Mouse (Mus musculus): ENCODE results near the gene Lrrc4. TPM values are rescaled to one million over a fixed set of nuclear protein-coding genes. Genes with fewer than 3 reads are reported as not detected.

Lrrc4 gene
- polyA plus RNA-seq, 1 experiment from 2014 or later = 0.35 TPM

DNA sequence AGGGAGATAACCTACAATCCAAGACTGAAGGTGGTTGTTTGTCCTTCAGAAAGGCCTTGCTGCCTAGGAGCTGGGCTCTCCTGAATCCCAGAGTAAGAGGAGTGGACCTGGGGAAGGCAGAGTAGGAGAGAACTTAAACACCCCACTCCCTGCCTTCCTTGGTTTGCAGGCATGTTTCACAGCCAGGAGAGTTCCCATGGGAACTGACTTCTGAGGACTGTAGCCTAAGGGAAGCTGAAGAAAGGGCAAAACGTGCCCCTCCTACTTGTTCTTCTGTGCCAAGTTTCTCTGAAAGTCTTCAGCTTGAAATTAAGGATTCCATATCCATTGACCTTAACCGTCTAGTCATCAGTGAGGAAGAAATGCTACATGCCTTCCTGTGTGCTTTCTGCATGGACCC, 188.6 kb downstream of the Lrrc4 start:
- H3K4me1 ChIP-seq (ENCODE audit: insufficient read depth, low read depth, low read length) = no peaks in the 10 kb centered on the region
- no peak for ATAC-seq
- H3K9ac ChIP-seq (replicated peaks; ENCODE audit: low read depth) = no peak overlapping the region
- TF ChIP-seq EP300 (IDR thresholded peaks at IDR 0.05) = no peak
- TF ChIP-seq CTCF (IDR thresholded peaks at IDR 0.05) = no peak
- H3K4me3 ChIP-seq (ENCODE audit: low read depth, low read length) = no peak overlapping the region
- peak; percentile 26 for DNase-seq (ENCODE audit: low spot score)
- no peaks in the 10 kb centered on the region for H3K27me3 ChIP-seq (replicated peaks; ENCODE audit: insufficient read depth, low read length)
- no peak overlapping the region for H3K4me2 ChIP-seq (replicated peaks; ENCODE audit: low read depth, low read length)
- no peak overlapping the region for H3K27ac ChIP-seq (ENCODE audit: low read length)
- 39% methylated on average over 2 of the region's 2 CpGs for WGBS
- no peaks in the 10 kb centered on the region for H3K9me3 ChIP-seq (ENCODE audit: low read length)
- no peaks in the 10 kb centered on the region for H3K36me3 ChIP-seq (ENCODE audit: insufficient read depth, low read length)

DNA sequence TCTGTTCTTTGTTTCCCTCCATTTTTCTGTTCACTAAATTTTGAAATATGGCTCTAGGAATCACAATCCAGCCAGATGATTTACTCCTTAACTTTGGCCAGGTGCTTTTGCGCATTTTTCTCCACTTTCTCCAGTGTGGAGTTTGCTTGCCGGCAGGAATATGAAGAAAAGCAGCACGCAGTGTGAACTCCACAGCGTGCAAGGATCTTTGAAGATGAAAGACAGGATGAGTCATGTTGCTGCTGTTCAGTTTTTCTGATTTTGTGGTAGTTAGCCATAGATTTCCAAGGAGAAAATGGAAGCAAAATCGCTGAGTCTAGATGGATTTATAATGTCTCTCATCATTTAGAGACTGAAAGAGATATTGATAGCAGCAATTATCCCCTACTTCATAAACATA, 191.5 kb downstream of the Lrrc4 start:
- Histone ChIP-seq H3K4me2 (replicated peaks; ENCODE audit: low read depth, low read length) (no peak overlapping the region), H3K4me3 (ENCODE audit: low read depth, low read length) (no peak overlapping the region), H3K27me3 (replicated peaks; ENCODE audit: insufficient read depth, low read length) (no peaks in the 10 kb centered on the region), H3K27ac (ENCODE audit: low read length) (no peak overlapping the region), H3K36me3 (ENCODE audit: insufficient read depth, low read length) (no peaks in the 10 kb centered on the region), H3K4me1 (ENCODE audit: insufficient read depth, low read depth, low read length) (no peaks in the 10 kb centered on the region), H3K9me3 (ENCODE audit: low read length) (no peaks in the 10 kb centered on the region), H3K9ac (replicated peaks; ENCODE audit: low read depth) (no peak overlapping the region)
- DNase-seq (ENCODE audit: low spot score) (no peak), ATAC-seq (no peak)
- TF ChIP-seq EP300 (IDR thresholded peaks at IDR 0.05) (no peak), CTCF (IDR thresholded peaks at IDR 0.05) (no peak)
- WGBS = 90% methylated on average over 5 of the region's 5 CpGs

DNA sequence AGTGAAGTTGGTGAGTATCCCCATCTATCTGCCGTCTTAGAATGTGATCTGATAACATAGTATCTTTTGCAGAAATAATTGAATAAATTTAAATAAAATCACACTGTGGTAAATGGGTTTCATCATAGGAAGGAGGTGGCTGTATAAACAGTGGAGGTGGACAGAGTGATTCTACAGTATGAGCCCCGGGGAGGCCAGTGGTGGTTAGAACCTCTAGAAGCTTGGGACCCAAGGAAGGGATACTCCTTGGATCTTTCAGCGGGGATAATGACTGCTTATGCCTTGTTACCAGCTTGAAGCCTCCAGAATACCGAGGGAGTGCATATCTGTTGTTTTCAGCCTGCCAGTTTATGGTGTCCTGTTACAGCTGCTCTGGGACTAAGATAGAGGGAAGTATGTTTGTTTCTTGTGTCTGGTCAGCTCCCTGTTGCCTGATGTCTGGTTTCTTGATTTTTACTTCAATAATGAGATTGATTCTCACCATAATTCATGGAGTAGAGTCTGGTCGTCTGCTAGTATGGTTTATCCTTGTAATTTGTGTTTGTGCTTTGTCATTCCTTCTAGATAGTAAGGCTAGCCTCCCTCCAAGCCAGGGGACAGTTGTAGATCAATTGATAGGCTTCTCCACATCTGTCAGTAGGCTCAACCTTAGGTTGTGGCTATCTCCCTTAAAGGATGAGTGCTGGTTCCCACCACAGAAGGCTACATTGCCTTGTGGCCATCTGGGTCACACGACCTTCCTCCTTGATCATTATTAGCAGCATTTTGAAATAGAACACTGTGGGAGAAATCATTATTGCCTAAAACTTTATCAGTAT, 195.8 kb downstream of the Lrrc4 start:
- Histone ChIP-seq H3K4me2 (replicated peaks; ENCODE audit: low read depth, low read length) (no peak overlapping the region), H3K27me3 (replicated peaks; ENCODE audit: insufficient read depth, low read length) (no peaks in the 10 kb centered on the region), H3K36me3 (ENCODE audit: insufficient read depth, low read length) (no peaks in the 10 kb centered on the region), H3K9ac (replicated peaks; ENCODE audit: low read depth) (no peak overlapping the region), H3K4me1 (ENCODE audit: insufficient read depth, low read depth, low read length) (no peaks in the 10 kb centered on the region), H3K4me3 (ENCODE audit: low read depth, low read length) (no peak overlapping the region), H3K27ac (ENCODE audit: low read length) (no peak overlapping the region), H3K9me3 (ENCODE audit: low read length) (no peaks in the 10 kb centered on the region)
- TF ChIP-seq EP300 (IDR thresholded peaks at IDR 0.05) (no peak), CTCF (IDR thresholded peaks at IDR 0.05) (no peak)
- no peak for DNase-seq (ENCODE audit: low spot score)
- no peak for ATAC-seq
- 75% methylated on average over 6 of the region's 6 CpGs for WGBS

DNA sequence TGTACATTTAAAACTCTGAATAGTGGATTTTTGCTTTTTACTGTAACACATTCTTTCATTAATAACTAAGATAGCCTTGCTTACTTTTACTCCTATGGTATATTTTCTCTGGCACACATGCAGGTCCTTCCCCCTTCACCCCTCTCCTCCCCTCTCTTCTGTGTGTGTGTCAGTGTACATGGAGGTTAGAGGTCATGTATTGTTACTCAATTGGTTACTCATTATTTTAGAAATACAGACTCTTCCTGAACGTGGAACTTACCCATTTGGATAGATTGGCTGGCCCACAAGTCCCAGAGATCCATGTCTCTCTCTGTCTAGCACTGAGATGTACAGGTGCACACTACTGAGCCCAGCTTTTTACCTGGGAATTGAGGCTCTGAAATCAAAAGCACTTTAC, 196.5 kb downstream of the Lrrc4 start:
- Histone ChIP-seq H3K4me3 (ENCODE audit: low read depth, low read length) (no peak overlapping the region), H3K4me1 (ENCODE audit: insufficient read depth, low read depth, low read length) (no peaks in the 10 kb centered on the region)
- WGBS = 26% methylated on average over 1 of the region's 1 CpGs

DNA sequence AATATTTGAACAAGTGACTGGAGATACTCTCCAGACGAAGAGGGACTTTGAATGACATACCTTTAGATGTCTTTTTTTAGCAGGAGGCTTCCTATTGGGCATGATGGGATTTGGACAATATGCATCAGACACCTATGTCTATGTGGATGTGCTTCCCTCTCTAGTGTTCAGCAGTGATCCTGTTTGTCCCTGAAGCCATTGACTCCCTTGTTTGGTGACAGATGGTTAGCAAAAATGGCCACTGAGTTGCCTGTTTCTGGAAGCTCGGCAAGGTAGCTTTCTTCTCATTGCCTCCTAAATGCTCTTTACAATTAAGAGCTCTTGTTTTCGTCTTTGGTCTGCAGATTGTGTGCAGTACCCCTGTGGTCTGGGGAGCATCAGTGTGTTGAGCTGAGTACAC, 197.9 kb downstream of the Lrrc4 start:
- Histone ChIP-seq H3K36me3 (ENCODE audit: insufficient read depth, low read length) (no peaks in the 10 kb centered on the region), H3K27me3 (replicated peaks; ENCODE audit: insufficient read depth, low read length) (no peaks in the 10 kb centered on the region), H3K4me3 (ENCODE audit: low read depth, low read length) (no peak overlapping the region), H3K4me2 (replicated peaks; ENCODE audit: low read depth, low read length) (no peak overlapping the region), H3K4me1 (ENCODE audit: insufficient read depth, low read depth, low read length) (no peaks in the 10 kb centered on the region), H3K9me3 (ENCODE audit: low read length) (no peaks in the 10 kb centered on the region), H3K27ac (ENCODE audit: low read length) (no peak overlapping the region), H3K9ac (replicated peaks; ENCODE audit: low read depth) (no peak overlapping the region)
- TF ChIP-seq CTCF (IDR thresholded peaks at IDR 0.05) = no peak
- TF ChIP-seq EP300 (IDR thresholded peaks at IDR 0.05) = no peak
- 67% methylated on average over 3 of the region's 3 CpGs for WGBS
- DNase-seq (ENCODE audit: low spot score) (no peak), ATAC-seq (no peak)

More for the DNA sequence above, 196.5 kb downstream of the Lrrc4 start:
- Histone ChIP-seq H3K27me3 (replicated peaks; ENCODE audit: insufficient read depth, low read length) (no peaks in the 10 kb centered on the region), H3K9me3 (ENCODE audit: low read length) (no peaks in the 10 kb centered on the region), H3K9ac (replicated peaks; ENCODE audit: low read depth) (no peak overlapping the region), H3K4me2 (replicated peaks; ENCODE audit: low read depth, low read length) (no peak overlapping the region), H3K27ac (ENCODE audit: low read length) (no peak overlapping the region), H3K36me3 (ENCODE audit: insufficient read depth, low read length) (no peaks in the 10 kb centered on the region)
- TF ChIP-seq EP300 (IDR thresholded peaks at IDR 0.05) = no peak
- no peak for TF ChIP-seq CTCF (IDR thresholded peaks at IDR 0.05)
- DNase-seq (ENCODE audit: low spot score) (no peak), ATAC-seq (no peak)

DNA sequence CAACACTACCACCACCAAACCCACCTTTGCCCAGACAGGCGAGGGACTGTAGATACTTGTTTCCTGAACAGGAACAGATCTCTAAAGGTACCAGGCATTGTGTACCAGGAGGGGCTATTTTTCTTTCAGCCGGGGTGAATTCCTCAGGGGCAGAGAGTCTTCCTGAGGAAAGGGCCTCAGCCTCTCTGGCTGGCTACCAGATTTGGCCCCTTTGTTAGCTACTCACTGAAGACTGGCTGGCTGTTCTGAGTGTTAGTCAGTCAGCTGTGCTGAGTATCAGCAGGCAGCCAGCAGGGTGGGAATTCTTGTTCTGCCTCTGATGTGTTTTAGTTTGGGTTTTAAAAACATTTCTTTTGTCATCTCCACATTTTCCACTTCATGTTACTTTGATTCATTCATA, 198.4 kb downstream of the Lrrc4 start:
- H3K4me3 ChIP-seq (ENCODE audit: low read depth, low read length) = no peak overlapping the region
- 40% methylated on average over 2 of the region's 2 CpGs for WGBS
- H3K36me3 ChIP-seq (ENCODE audit: insufficient read depth, low read length) = no peaks in the 10 kb centered on the region
- H3K9me3 ChIP-seq (ENCODE audit: low read length) = no peaks in the 10 kb centered on the region
- no peak overlapping the region for H3K27ac ChIP-seq (ENCODE audit: low read length)
- ATAC-seq = no peak
- no peaks in the 10 kb centered on the region for H3K27me3 ChIP-seq (replicated peaks; ENCODE audit: insufficient read depth, low read length)
- no peak overlapping the region for H3K9ac ChIP-seq (replicated peaks; ENCODE audit: low read depth)
- TF ChIP-seq CTCF (IDR thresholded peaks at IDR 0.05) = no peak
- TF ChIP-seq EP300 (IDR thresholded peaks at IDR 0.05) = no peak
- no peaks in the 10 kb centered on the region for H3K4me1 ChIP-seq (ENCODE audit: insufficient read depth, low read depth, low read length)
- no peak overlapping the region for H3K4me2 ChIP-seq (replicated peaks; ENCODE audit: low read depth, low read length)
- DNase-seq (ENCODE audit: low spot score) = no peak
